Mouse (Mus musculus) MEL (cell line): ENCODE measurements around the gene Fam185a. TPM values are rescaled to one million over a fixed set of nuclear protein-coding genes. Genes with fewer than 3 reads are reported as not detected.

Experiments
- DNase-seq: peaks from one replicate; pipeline ENCODE4 v3.0.0; 2011; ENCODE audit warnings: low read depth, low spot score
- H3K27ac ChIP-seq: 2 replicates; pipeline ENCODE4 v1.5.1; 2012; ENCODE audit warnings: low read depth, mild to moderate bottlenecking, control low read depth, low read length, moderate library complexity; ENCODE audit not compliant: control insufficient read depth
- H3K27me3 ChIP-seq, 2 experiments: fragments of 150-350 bp in 1 of 2; sonication (generic) in 1 of 2; 2 replicates each; pipeline ENCODE4 v1.6.1; 2012; ENCODE audit warnings: low read length in 2 of 2, mild to moderate bottlenecking in 2 of 2, improper control_type of control experiment in 1 of 2, moderate library complexity in 1 of 2; ENCODE audit not compliant: insufficient read depth in 2 of 2, control insufficient read depth in 1 of 2
- H3K36me3 ChIP-seq, 2 experiments: 2 replicates each; pipeline ENCODE4 v1.6.1; 2012 to 2014; ENCODE audit warnings: low read length in 2 of 2, improper control_type of control experiment in 1 of 2, inconsistent platforms in 1 of 2, mild to moderate bottlenecking in 1 of 2; ENCODE audit not compliant: insufficient read depth in 2 of 2, control insufficient read depth in 1 of 2
- H3K4me1 ChIP-seq, 2 experiments: fragments of 150-350 bp in 1 of 2; sonication (generic) in 1 of 2; 2 replicates each; pipeline ENCODE4 v1.6.1; 2012; ENCODE audit warnings: low read length in 2 of 2, improper control_type of control experiment in 1 of 2, mild to moderate bottlenecking in 1 of 2; ENCODE audit not compliant: insufficient read depth in 2 of 2, control insufficient read depth in 1 of 2
- H3K4me3 ChIP-seq, 2 experiments: fragments of 150-350 bp in 1 of 2; sonication (generic) in 1 of 2; 2 replicates each; pipeline ENCODE4 v1.5.1; 2012; ENCODE audit warnings: low read depth in 2 of 2, low read length in 2 of 2, mild to moderate bottlenecking in 2 of 2, moderate library complexity in 2 of 2, control low read depth in 1 of 2, improper control_type of control experiment in 1 of 2; ENCODE audit not compliant: control insufficient read depth in 1 of 2, insufficient read depth in 1 of 2
- H3K79me2 ChIP-seq: 2 replicates; pipeline ENCODE4 v1.6.1; 2012; ENCODE audit warnings: mild to moderate bottlenecking, low read length, moderate library complexity; ENCODE audit not compliant: control insufficient read depth, poor library complexity, insufficient read depth
- H3K9ac ChIP-seq: 2 replicates; pipeline ENCODE4 v1.6.1; 2012; ENCODE audit warnings: low read depth, mild to moderate bottlenecking, control low read depth, low read length, moderate library complexity; ENCODE audit not compliant: control insufficient read depth, poor library complexity, severe bottlenecking
- H3K9me3 ChIP-seq: fragments of 150-350 bp; sonication (generic); replicated peaks from 2 replicates; pipeline ENCODE4 v1.6.1; 2012; ENCODE audit warnings: mild to moderate bottlenecking, low read length, improper control_type of control experiment, moderate library complexity; ENCODE audit not compliant: insufficient read depth
- BHLHE40 ChIP-seq: IDR thresholded peaks from 2 replicates; pipeline ENCODE4 v1.6.1; 2012; ENCODE audit warnings: low read depth, mild to moderate bottlenecking, inconsistent platforms, low read length, improper control_type of control experiment, borderline replicate concordance
- CHD1 ChIP-seq: IDR thresholded peaks from 2 replicates; pipeline ENCODE4 v1.6.1; 2012; ENCODE audit warnings: low read depth, mild to moderate bottlenecking, inconsistent platforms, low read length, improper control_type of control experiment
- CHD2 ChIP-seq: IDR thresholded peaks from 2 replicates; pipeline ENCODE4 v1.6.1; 2011; ENCODE audit warnings: low read length, improper control_type of control experiment
- CTCF ChIP-seq, 3 experiments: IDR thresholded peaks in 2 of 3; conservative IDR thresholded peaks in 1 of 3; 2 replicates each; pipeline ENCODE4 v1.5.1; 2011 to 2012; ENCODE audit warnings: low read length in 3 of 3, low read depth in 2 of 3, mild to moderate bottlenecking in 2 of 3, improper control_type of control experiment in 1 of 3, inconsistent platforms in 1 of 3, mixed read lengths in 1 of 3, moderate library complexity in 1 of 3; ENCODE audit not compliant: control insufficient read depth in 1 of 3, insufficient read depth in 1 of 3, poor library complexity in 1 of 3, severe bottlenecking in 1 of 3
- E2F4 ChIP-seq: IDR thresholded peaks from 2 replicates; pipeline ENCODE4 v1.6.1; 2011; ENCODE audit warnings: low read depth, low read length, improper control_type of control experiment, borderline replicate concordance
- ELF1 ChIP-seq: IDR thresholded peaks from 2 replicates; pipeline ENCODE4 v1.6.1; 2014; ENCODE audit warnings: low read depth, mild to moderate bottlenecking, inconsistent platforms, low read length, improper control_type of control experiment, moderate library complexity
- EP300 ChIP-seq, 2 experiments: IDR thresholded peaks; 2 replicates each; pipeline ENCODE4 v1.6.1; 2011; ENCODE audit warnings: improper control_type of control experiment in 2 of 2, low read length in 2 of 2, low read depth in 1 of 2, mild to moderate bottlenecking in 1 of 2
- GABPA ChIP-seq: IDR thresholded peaks from 2 replicates; pipeline ENCODE4 v1.6.1; 2012; ENCODE audit warnings: low read depth, mild to moderate bottlenecking, inconsistent platforms, low read length, improper control_type of control experiment, moderate library complexity
- KAT2A ChIP-seq: conservative IDR thresholded peaks from 2 replicates; pipeline ENCODE4 v1.6.1; 2012; ENCODE audit warnings: low read depth, low read length, improper control_type of control experiment, inconsistent platforms
- MAFK ChIP-seq: IDR thresholded peaks from 2 replicates; pipeline ENCODE4 v1.6.1; 2011; ENCODE audit warnings: low read depth, mild to moderate bottlenecking, low read length, improper control_type of control experiment, borderline replicate concordance
- MAZ ChIP-seq: IDR thresholded peaks from 2 replicates; pipeline ENCODE4 v1.6.1; 2012; ENCODE audit warnings: low read depth, mild to moderate bottlenecking, inconsistent platforms, low read length, improper control_type of control experiment
- MYB ChIP-seq: IDR thresholded peaks from 2 replicates; pipeline ENCODE4 v1.6.1; 2011; ENCODE audit warnings: mild to moderate bottlenecking, low read depth, low read length, improper control_type of control experiment
- MYC ChIP-seq: IDR thresholded peaks from 2 replicates; pipeline ENCODE4 v1.6.1; 2011; ENCODE audit warnings: low read depth, mild to moderate bottlenecking, low read length, improper control_type of control experiment, moderate library complexity
- NRF1 ChIP-seq: IDR thresholded peaks from 2 replicates; pipeline ENCODE4 v1.6.1; 2014; ENCODE audit warnings: low read depth, mild to moderate bottlenecking, inconsistent platforms, low read length, improper control_type of control experiment, moderate library complexity; ENCODE audit not compliant: poor library complexity, insufficient read depth, severe bottlenecking
- POLR2A ChIP-seq, 2 experiments: IDR thresholded peaks; 2 replicates each; pipeline ENCODE4 v1.6.1; 2011 to 2012; ENCODE audit warnings: low read length in 2 of 2, mild to moderate bottlenecking in 2 of 2, control low read depth in 1 of 2, improper control_type of control experiment in 1 of 2, low read depth in 1 of 2, moderate library complexity in 1 of 2; ENCODE audit not compliant: control insufficient read depth in 1 of 2, insufficient read depth in 1 of 2, poor library complexity in 1 of 2
- POLR2AphosphoS2 ChIP-seq: IDR thresholded peaks from 2 replicates; pipeline ENCODE4 v1.6.1; 2011; ENCODE audit warnings: low read length, improper control_type of control experiment
- RCOR1 ChIP-seq: IDR thresholded peaks from 2 replicates; pipeline ENCODE4 v1.6.1; 2012; ENCODE audit warnings: low read depth, mild to moderate bottlenecking, inconsistent platforms, low read length, improper control_type of control experiment
- SIN3A ChIP-seq: IDR thresholded peaks from 2 replicates; pipeline ENCODE4 v1.6.1; 2012; ENCODE audit warnings: low read length, improper control_type of control experiment, inconsistent platforms
- TAL1 ChIP-seq: IDR thresholded peaks from 2 replicates; pipeline ENCODE4 v1.6.1; 2012; ENCODE audit warnings: mild to moderate bottlenecking, inconsistent platforms, low read length, moderate library complexity, mixed read lengths
- TBP ChIP-seq: IDR thresholded peaks from 2 replicates; pipeline ENCODE4 v1.8.0; 2011; ENCODE audit warnings: low read depth, low read length, improper control_type of control experiment
- TCF12 ChIP-seq: IDR thresholded peaks from 2 replicates; pipeline ENCODE4 v1.6.1; 2014; ENCODE audit warnings: low read depth, mild to moderate bottlenecking, inconsistent platforms, low read length, improper control_type of control experiment, moderate library complexity
- UBTF ChIP-seq: IDR thresholded peaks from 2 replicates; pipeline ENCODE4 v1.6.1; 2012; ENCODE audit warnings: low read depth, mild to moderate bottlenecking, inconsistent platforms, low read length, improper control_type of control experiment, moderate library complexity, borderline replicate concordance; ENCODE audit not compliant: insufficient read depth
- USF1 ChIP-seq: IDR thresholded peaks from 2 replicates; pipeline ENCODE4 v1.6.1; 2014; ENCODE audit warnings: low read depth, mild to moderate bottlenecking, inconsistent platforms, low read length, improper control_type of control experiment, moderate library complexity
- USF2 ChIP-seq, 2 experiments: IDR thresholded peaks; 2 replicates each; pipeline ENCODE4 v1.6.1; 2011 to 2012; ENCODE audit warnings: improper control_type of control experiment in 2 of 2, low read length in 2 of 2, borderline replicate concordance in 1 of 2, inconsistent platforms in 1 of 2, low read depth in 1 of 2, mild to moderate bottlenecking in 1 of 2; ENCODE audit not compliant: insufficient read depth in 1 of 2
- ZKSCAN1 ChIP-seq: IDR thresholded peaks from 2 replicates; pipeline ENCODE4 v1.6.1; 2012; ENCODE audit warnings: low read depth, mild to moderate bottlenecking, inconsistent platforms, low read length, improper control_type of control experiment, moderate library complexity
- ZNF384 ChIP-seq: IDR thresholded peaks from 2 replicates; pipeline ENCODE4 v1.6.1; 2012; ENCODE audit warnings: low read depth, mild to moderate bottlenecking, inconsistent platforms, low read length, improper control_type of control experiment
- polyA plus RNA-seq, 2 experiments: library from polyadenylated mRNA; stranded (reverse) in 1 of 2; unstranded in 1 of 2; fragments of >175 nt in 1 of 2; fragments of >200 nt in 1 of 2; gene quantifications; 2 replicates each; pipeline versions ENCODE4 v1.2.1 to v1.2.4; 2012; ENCODE audit warnings: low replicate concordance in 2 of 2, low read depth in 1 of 2; ENCODE audit not compliant: insufficient read length in 2 of 2, insufficient read depth in 1 of 2, missing spikeins in 1 of 2
- total RNA-seq: library from RNA; depleted of rRNA; stranded (reverse); fragments of 300-350 nt; gene quantifications from 2 replicates; pipeline ENCODE4 v1.2.3, GENCODE M21; 2012

Gene Fam185a
- total and polyA plus RNA-seq, 3 experiments: 20.2 to 28.3 TPM; not detected in 1

DNA sequence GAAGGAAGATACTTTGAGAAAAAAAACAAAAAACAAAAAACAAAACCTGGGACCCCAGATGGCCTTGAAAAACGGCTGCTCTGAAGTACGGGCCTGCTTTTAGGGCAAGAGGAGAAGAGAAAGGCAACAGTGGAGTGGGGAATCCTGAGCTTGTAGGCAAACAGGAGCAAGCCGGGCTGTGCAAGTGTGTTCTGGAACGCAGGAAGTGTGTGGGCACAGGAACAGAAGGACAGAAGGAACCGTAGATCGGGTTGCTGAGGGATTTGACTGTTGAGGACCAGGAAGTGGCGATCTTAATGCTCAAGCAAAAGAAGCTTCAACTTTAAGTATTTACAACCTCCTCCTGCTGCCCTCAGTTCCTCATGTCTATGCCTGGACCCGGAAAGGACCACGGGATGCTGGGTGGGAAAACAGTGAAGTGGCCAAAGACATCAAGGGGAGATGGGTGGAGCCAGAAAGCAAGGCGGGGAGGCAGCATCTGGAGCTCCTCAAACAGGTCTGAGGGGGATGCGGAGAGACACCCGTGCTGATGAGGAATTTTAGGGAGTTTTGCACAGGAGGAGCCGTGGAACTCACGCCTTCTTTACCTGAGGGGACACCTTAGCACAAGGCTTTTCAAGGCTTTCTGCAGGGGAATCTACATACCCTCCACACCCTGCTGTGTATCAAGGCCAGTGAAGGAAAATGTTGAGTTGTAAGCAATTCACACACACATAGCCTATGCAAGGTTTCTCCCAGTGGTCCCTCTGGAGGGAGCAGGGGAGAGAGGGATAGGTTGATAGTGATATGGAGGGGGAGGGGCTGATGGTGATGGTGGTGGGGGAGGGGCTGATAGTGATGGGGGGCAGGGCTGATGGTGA, 41.1 kb upstream of the Fam185a start:
- TF ChIP-seq MAZ: no peak
- no peak for TF ChIP-seq MYC
- TF ChIP-seq TCF12: no peak
- no peak for TF ChIP-seq CTCF (IDR thresholded peaks at IDR 0.05 in 2 of 3, conservative IDR thresholded peaks at IDR 0.05 in 1 of 3; ENCODE audit: control insufficient read depth in 1 of 3, insufficient read depth in 1 of 3, low read depth in 2 of 3, low read length in 3 of 3, poor library complexity in 1 of 3, severe bottlenecking in 1 of 3)
- TF ChIP-seq UBTF: no peak
- H3K4me3 ChIP-seq: no peak overlapping the region
- H3K9me3 ChIP-seq: no peaks in the 10 kb centered on the region
- H3K9ac ChIP-seq: no peak overlapping the region
- H3K36me3 ChIP-seq: peaks cover 0 to 40% of the 10 kb centered on the region in 2 experiments; a peak in 2 of 4 replicates
- H3K79me2 ChIP-seq: no peaks in the 10 kb centered on the region; the same call in 1 of the 2 replicates
- DNase-seq: no peak
- no peak overlapping the region for H3K27ac ChIP-seq
- H3K27me3 ChIP-seq: no peaks in the 10 kb centered on the region
- peaks cover 22 to 34% of the 10 kb centered on the region in 2 experiments for H3K4me1 ChIP-seq

DNA sequence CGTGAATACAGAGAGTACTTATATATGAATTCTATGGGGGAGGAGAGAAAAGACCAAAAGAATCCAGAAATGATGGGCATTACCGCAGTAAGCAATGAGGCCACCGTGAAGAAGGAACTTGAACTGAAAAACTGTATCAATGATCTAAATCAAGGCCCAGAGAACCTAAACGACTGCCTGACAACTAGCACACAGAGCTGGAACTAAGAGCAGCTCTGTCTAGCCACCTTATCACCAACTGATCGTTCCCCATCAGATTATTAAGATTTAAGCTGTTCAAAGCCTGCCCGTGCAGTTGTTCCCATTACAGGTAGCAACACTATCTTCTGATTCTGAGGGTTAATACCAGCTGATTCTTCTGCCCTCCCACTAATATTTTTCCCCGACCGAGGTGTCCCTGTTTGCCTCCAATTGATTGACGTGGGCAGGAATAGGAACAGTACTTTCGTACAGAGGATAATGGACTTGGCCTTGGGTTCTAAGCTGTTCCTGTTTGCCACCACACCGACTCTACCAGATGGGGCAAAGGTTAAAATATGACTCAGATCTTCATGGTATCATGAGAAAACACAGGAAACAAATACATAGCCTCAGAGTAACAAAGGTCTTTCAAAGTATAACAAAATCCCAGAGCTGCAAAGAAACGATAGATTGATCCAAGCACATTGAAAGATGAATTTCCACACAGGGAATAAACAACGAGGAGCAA, 40.4 kb upstream of the Fam185a start:
- Histone ChIP-seq H3K4me3 (peak overlapping the region in 1 of 2 experiments; percentile 20; a peak in 2 of 4 replicates), H3K9me3 (no peaks in the 10 kb centered on the region), H3K27ac (peak overlapping the region; percentile 88), H3K79me2 (no peaks in the 10 kb centered on the region; the same call in 1 of the 2 replicates), H3K27me3 (no peaks in the 10 kb centered on the region), H3K36me3 (peaks cover 0 to 40% of the 10 kb centered on the region in 2 experiments; a peak in 2 of 4 replicates), H3K9ac (peak overlapping the region; percentile 17), H3K4me1 (peaks cover 22 to 30% of the 10 kb centered on the region in 2 experiments)
- DNase-seq: peak; percentile 50
- TF ChIP-seq E2F4 (no peak), RCOR1 (peak; percentile 71), UBTF (no peak), CTCF (IDR thresholded peaks at IDR 0.05 in 2 of 3, conservative IDR thresholded peaks at IDR 0.05 in 1 of 3; ENCODE audit: control insufficient read depth in 1 of 3, insufficient read depth in 1 of 3, low read depth in 2 of 3, low read length in 3 of 3, poor library complexity in 1 of 3, severe bottlenecking in 1 of 3) (no peak), ELF1 (no peak), ZNF384 (no peak), USF1 (no peak), SIN3A (no peak), MAFK (no peak), POLR2AphosphoS2 (no peak), TAL1 (no peak), POLR2A (IDR thresholded peaks at IDR 0.05; ENCODE audit: control insufficient read depth in 1 of 2, insufficient read depth in 1 of 2, low read depth in 1 of 2, low read length in 2 of 2, poor library complexity in 1 of 2) (no peak), ZKSCAN1 (no peak), NRF1 (no peak), CHD1 (no peak), KAT2A (no peak), CHD2 (peak; percentile 58; the same call in 1 of the 2 replicates), BHLHE40 (no peak; the same call in 1 of the 2 replicates), MAZ (no peak), TCF12 (0 out of 2 replicates have a peak, but pooled peaks have one; percentile 10), GABPA (no peak), MYB (no peak), TBP (no peak), EP300 (IDR thresholded peaks at IDR 0.05; ENCODE audit: low read depth in 1 of 2, low read length in 2 of 2) (peak in 1 of 2 experiments; percentile 42; a peak in 2 of 4 replicates), USF2 (IDR thresholded peaks at IDR 0.05; ENCODE audit: borderline replicate concordance in 1 of 2, insufficient read depth in 1 of 2, low read depth in 1 of 2, low read length in 2 of 2) (no peak)
